Mouse (Mus musculus) hindbrain, embryonic 14.5 days (tissue): ENCODE data around the gene Pax5. TPM values are rescaled to one million over a fixed set of nuclear protein-coding genes. Genes with fewer than 3 reads are reported as not detected.

Experiments
- ATAC-seq: fragments of 200-750 bp; cut with Nextera tagmentation; 2 replicates; pipeline ENCODE4 v1.8.0; 2017; ENCODE audit warnings: moderate number of reproducible peaks, mild to moderate bottlenecking, moderate TSS enrichment, moderate library complexity; ENCODE audit not compliant: low FRiP score
- DNase-seq: peaks from one replicate; pipeline ENCODE4 v3.0.0-alpha.2; 2015; ENCODE audit warnings: low spot score
- H3K27ac ChIP-seq: fragments of 300-500 bp; sonication (generic); 2 replicates; pipeline ENCODE4 v1.5.1; 2014; ENCODE audit warnings: mild to moderate bottlenecking, moderate library complexity
- H3K27me3 ChIP-seq: fragments of 300-500 bp; sonication (generic); 2 replicates; pipeline ENCODE4 v1.6.1; 2014; ENCODE audit warnings: mild to moderate bottlenecking, low read length, mixed read lengths; ENCODE audit not compliant: control insufficient read depth, insufficient read depth
- H3K36me3 ChIP-seq: fragments of 300-500 bp; sonication (generic); replicated peaks from 2 replicates; pipeline ENCODE4 v1.6.1; 2014; ENCODE audit not compliant: control insufficient read depth, insufficient read depth
- H3K4me1 ChIP-seq: fragments of 300-500 bp; sonication (generic); replicated peaks from 2 replicates; pipeline ENCODE4 v1.6.1; 2014; ENCODE audit warnings: antibody characterized with exemption, low read length, mixed read lengths; ENCODE audit not compliant: control insufficient read depth, insufficient read depth
- H3K4me2 ChIP-seq: fragments of 300-500 bp; sonication (generic); replicated peaks from 2 replicates; pipeline ENCODE4 v1.6.1; 2014; ENCODE audit warnings: mild to moderate bottlenecking, moderate library complexity
- H3K4me3 ChIP-seq: fragments of 300-500 bp; sonication (generic); replicated peaks from 2 replicates; pipeline ENCODE4 v1.5.1; 2014; ENCODE audit warnings: mild to moderate bottlenecking, low read length
- H3K9ac ChIP-seq: fragments of 300-500 bp; sonication (generic); 2 replicates; pipeline ENCODE4 v1.6.1; 2014
- H3K9me3 ChIP-seq: fragments of 300-500 bp; sonication (generic); 2 replicates; pipeline ENCODE4 v1.6.1; 2016; ENCODE audit warnings: low read length; ENCODE audit not compliant: control insufficient read depth
- WGBS: fragments of 180-500 bp; shearing (Covaris S2); extraction: QIAGEN DNeasy Blood & Tissue Kit; methylation state at CpG from one replicate; pipeline ENCODE4 v1.1.7; 2014; 5-methylcytosine and 5-hydroxymethylcytosine counted together
- polyA plus RNA-seq: library from polyadenylated mRNA; unstranded; fragments of >200 nt; fragmentation: Nextera tagmentation; extraction: Ambion mirVana; gene quantifications from 2 replicates; pipeline ENCODE4 v1.2.1, GENCODE M21; 2014

The Pax5 gene
- polyA plus RNA-seq, 1 experiment from 2014 or later, result 1.9 TPM

- peak overlapping the region; percentile 29; the same call in 1 of the 2 replicates for H3K27ac ChIP-seq
- H3K4me2 ChIP-seq, result peak overlapping the region; percentile 62
- ATAC-seq (no peak), DNase-seq (no peak)
- no peaks in the 10 kb centered on the region for H3K36me3 ChIP-seq
- peak overlapping the region; percentile 44 for H3K4me3 ChIP-seq
- H3K9ac ChIP-seq, result peak overlapping the region; percentile 46
- under 1% methylated on average over 9 of the region's 9 CpGs for WGBS
- H3K9me3 ChIP-seq, result no peaks in the 10 kb centered on the region
- peaks cover 89% of the 10 kb centered on the region for H3K27me3 ChIP-seq
- peaks cover 6% of the 10 kb centered on the region for H3K4me1 ChIP-seq
Measured at GRCm38 (mm10) chr4:44701513-44701912, 8.8 kb downstream of the Pax5 start.

GRCm38 (mm10) chr4:44696676-44697075 lies 13.6 kb downstream of the Pax5 start:
- H3K9me3 ChIP-seq, result no peaks in the 10 kb centered on the region
- no peak overlapping the region for H3K4me3 ChIP-seq
- H3K27ac ChIP-seq, result no peak overlapping the region
- H3K27me3 ChIP-seq, result peaks cover 78% of the 10 kb centered on the region
- H3K4me1 ChIP-seq, result no peaks in the 10 kb centered on the region
- H3K9ac ChIP-seq, result no peak overlapping the region
- no peak for ATAC-seq
- DNase-seq, result no peak
- no peak overlapping the region for H3K4me2 ChIP-seq
- H3K36me3 ChIP-seq, result no peaks in the 10 kb centered on the region

GRCm38 (mm10) chr4:44694369-44694768 lies 15.9 kb downstream of the Pax5 start:
- WGBS, result 30% methylated on average over 15 of the region's 15 CpGs
- 0 out of 2 replicates have a peak overlapping the region, but pooled peaks have one; percentile 8 for H3K4me2 ChIP-seq
- no peaks in the 10 kb centered on the region for H3K36me3 ChIP-seq
- no peak overlapping the region for H3K9ac ChIP-seq
- H3K4me3 ChIP-seq, result no peak overlapping the region
- H3K27ac ChIP-seq, result no peak overlapping the region
- H3K4me1 ChIP-seq, result no peaks in the 10 kb centered on the region
- ATAC-seq (no peak; the same call in 1 of the 2 replicates), DNase-seq (no peak)
- H3K27me3 ChIP-seq, result peaks cover 56% of the 10 kb centered on the region
- H3K9me3 ChIP-seq, result no peaks in the 10 kb centered on the region

GRCm38 (mm10) chr4:44685582-44685981 lies 24.7 kb downstream of the Pax5 start:
- Histone ChIP-seq H3K9me3 (no peaks in the 10 kb centered on the region), H3K27me3 (no peaks in the 10 kb centered on the region), H3K4me2 (no peak overlapping the region), H3K36me3 (no peaks in the 10 kb centered on the region), H3K27ac (no peak overlapping the region), H3K9ac (no peak overlapping the region), H3K4me3 (no peak overlapping the region), H3K4me1 (no peaks in the 10 kb centered on the region)
- DNase-seq, result no peak
- ATAC-seq, result no peak
- 80% methylated on average over 6 of the region's 6 CpGs for WGBS

GRCm38 (mm10) chr4:44680242-44680897 lies 29.9 kb downstream of the Pax5 start:
- Histone ChIP-seq H3K4me1 (no peaks in the 10 kb centered on the region), H3K36me3 (no peaks in the 10 kb centered on the region), H3K9me3 (no peaks in the 10 kb centered on the region), H3K27ac (no peak overlapping the region), H3K4me2 (no peak overlapping the region), H3K27me3 (no peaks in the 10 kb centered on the region), H3K9ac (no peak overlapping the region), H3K4me3 (no peak overlapping the region)
- DNase-seq, result no peak
- ATAC-seq, result no peak
- WGBS, result 79% methylated on average over 6 of the region's 6 CpGs

- 53% methylated on average over 5 of the region's 5 CpGs for WGBS
- no peak overlapping the region for H3K4me2 ChIP-seq
Measured at GRCm38 (mm10) chr4:44678641-44679040, 31.6 kb downstream of the Pax5 start.

GRCm38 (mm10) chr4:44678026-44678425 lies 32.3 kb downstream of the Pax5 start:
- DNase-seq (no peak), ATAC-seq (no peak)
- H3K27me3 ChIP-seq, result peaks cover 4% of the 10 kb centered on the region; the same call in 1 of the 2 replicates
- H3K9ac ChIP-seq, result no peak overlapping the region
- no peaks in the 10 kb centered on the region for H3K9me3 ChIP-seq
- H3K36me3 ChIP-seq, result no peaks in the 10 kb centered on the region
- no peak overlapping the region for H3K27ac ChIP-seq
- no peaks in the 10 kb centered on the region for H3K4me1 ChIP-seq
- 73% methylated on average over 3 of the region's 3 CpGs for WGBS
- no peak overlapping the region for H3K4me3 ChIP-seq
- H3K4me2 ChIP-seq, result no peak overlapping the region

More at GRCm38 (mm10) chr4:44678641-44679040, 31.6 kb downstream of the Pax5 start:
- no peaks in the 10 kb centered on the region for H3K4me1 ChIP-seq
- H3K27me3 ChIP-seq, result no peaks in the 10 kb centered on the region
- no peaks in the 10 kb centered on the region for H3K36me3 ChIP-seq
- H3K27ac ChIP-seq, result no peak overlapping the region
- H3K4me3 ChIP-seq, result no peak overlapping the region
- DNase-seq (no peak), ATAC-seq (no peak)
- no peak overlapping the region for H3K9ac ChIP-seq
- no peaks in the 10 kb centered on the region for H3K9me3 ChIP-seq

- no peak for DNase-seq
- no peak overlapping the region for H3K4me2 ChIP-seq
- no peak overlapping the region for H3K27ac ChIP-seq
- no peaks in the 10 kb centered on the region for H3K9me3 ChIP-seq
- no peak overlapping the region for H3K4me3 ChIP-seq
- no peaks in the 10 kb centered on the region for H3K36me3 ChIP-seq
- H3K4me1 ChIP-seq, result no peaks in the 10 kb centered on the region
- no peak for ATAC-seq
- H3K27me3 ChIP-seq, result peaks cover 9% of the 10 kb centered on the region; the same call in 1 of the 2 replicates
- 92% methylated on average over 8 of the region's 8 CpGs for whole genome bisulfite sequencing
- no peak overlapping the region for H3K9ac ChIP-seq
Measured at GRCm38 (mm10) chr4:44674973-44675372, 35.3 kb downstream of the Pax5 start.

- Histone ChIP-seq H3K4me3 (no peak overlapping the region), H3K9me3 (no peaks in the 10 kb centered on the region), H3K4me1 (no peaks in the 10 kb centered on the region), H3K27ac (no peak overlapping the region), H3K27me3 (peaks cover 9% of the 10 kb centered on the region; the same call in 1 of the 2 replicates), H3K9ac (no peak overlapping the region), H3K36me3 (no peaks in the 10 kb centered on the region), H3K4me2 (no peak overlapping the region)
- WGBS, result 12% methylated on average over 9 of the region's 9 CpGs
- DNase-seq (no peak), ATAC-seq (no peak)
Measured at GRCm38 (mm10) chr4:44673726-44674125, 36.6 kb downstream of the Pax5 start.
